Mouse (Mus musculus): ENCODE measurements at regions not wholly inside any gene's neighbourhood (a gene's known extent, or its start where the extent isn't known, plus 50 kb on each side); places are given as distances from the start of the nearest gene placed in this dataset.

DNA sequence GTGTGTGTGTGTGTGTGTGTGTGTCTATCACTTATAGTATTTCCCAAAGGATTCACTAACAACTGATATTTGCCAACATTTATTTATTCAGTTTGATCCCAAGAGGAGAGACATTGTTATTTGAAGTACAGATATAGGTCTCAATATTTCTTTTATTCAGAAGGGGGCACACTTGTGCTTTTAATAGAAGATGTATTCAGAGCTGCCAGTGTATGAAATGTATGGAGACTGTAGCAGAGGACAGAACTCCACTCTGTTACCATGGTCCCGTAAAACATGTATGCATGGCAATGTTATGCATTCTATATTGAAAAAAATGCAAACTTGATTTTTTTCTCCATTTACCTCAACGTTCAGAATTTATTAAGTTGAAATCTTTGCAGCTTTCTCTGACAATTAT is 99.8 kb upstream of the Grm7 start:
- peak; percentile 18; the same call in 1 of the 2 replicates for TF ChIP-seq CTCF (IDR thresholded peaks at IDR 0.05; ENCODE audit: low read depth)
- TF ChIP-seq EP300 (optimal IDR thresholded peaks at IDR 0.05) = no peak

Measured in stomach, postnatal 0 days (tissue).